Mouse (Mus musculus): ENCODE data around the gene Foxn3. TPM values are rescaled to one million over a fixed set of nuclear protein-coding genes. Genes with fewer than 3 reads are reported as not detected.

Foxn3 gene
- polyA plus RNA-seq, 1 experiment from 2014 or later, result 90.0 TPM

GRCm38 (mm10) chr12:99431541-99431940 lies 131.8 kb downstream of the Foxn3 start:
- Histone ChIP-seq H3K4me1 (no peaks in the 10 kb centered on the region), H3K36me3 (no peaks in the 10 kb centered on the region), H3K4me3 (no peak overlapping the region), H3K9me3 (no peaks in the 10 kb centered on the region), H3K4me2 (replicated peaks) (no peak overlapping the region), H3K27me3 (no peaks in the 10 kb centered on the region), H3K27ac (replicated peaks) (no peak overlapping the region), H3K9ac (replicated peaks) (no peak overlapping the region)
- 88% methylated on average over 6 of the region's 6 CpGs for whole genome bisulfite sequencing
- no peak for ATAC-seq (ENCODE audit: low FRiP score, low read depth)

- Histone ChIP-seq H3K27me3 (no peaks in the 10 kb centered on the region), H3K4me3 (no peak overlapping the region), H3K27ac (replicated peaks) (no peak overlapping the region), H3K36me3 (no peaks in the 10 kb centered on the region), H3K9ac (replicated peaks) (no peak overlapping the region), H3K4me2 (replicated peaks) (no peak overlapping the region), H3K9me3 (no peaks in the 10 kb centered on the region), H3K4me1 (no peaks in the 10 kb centered on the region)
- WGBS, result 98% methylated on average over 3 of the region's 3 CpGs
- no peak for ATAC-seq (ENCODE audit: low FRiP score, low read depth)
Measured at GRCm38 (mm10) chr12:99430992-99431391, 132.4 kb downstream of the Foxn3 start.

- WGBS, result 91% methylated on average over 3 of the region's 3 CpGs
- no peak for ATAC-seq (ENCODE audit: low FRiP score, low read depth)
- H3K9me3 ChIP-seq, result no peaks in the 10 kb centered on the region
- H3K9ac ChIP-seq (replicated peaks), result no peak overlapping the region
- H3K4me3 ChIP-seq, result no peak overlapping the region
- no peaks in the 10 kb centered on the region for H3K27me3 ChIP-seq
- no peaks in the 10 kb centered on the region for H3K4me1 ChIP-seq
- no peak overlapping the region for H3K27ac ChIP-seq (replicated peaks)
- H3K36me3 ChIP-seq, result no peaks in the 10 kb centered on the region
- no peak overlapping the region for H3K4me2 ChIP-seq (replicated peaks)
Measured at GRCm38 (mm10) chr12:99429101-99429500, 134.3 kb downstream of the Foxn3 start.

- WGBS, result 53% methylated on average over 14 of the region's 14 CpGs
- Histone ChIP-seq H3K36me3 (no peaks in the 10 kb centered on the region), H3K9ac (replicated peaks) (no peak overlapping the region), H3K4me3 (no peak overlapping the region), H3K4me2 (replicated peaks) (no peak overlapping the region), H3K27me3 (no peaks in the 10 kb centered on the region), H3K9me3 (no peaks in the 10 kb centered on the region), H3K27ac (replicated peaks) (no peak overlapping the region), H3K4me1 (no peaks in the 10 kb centered on the region)
- ATAC-seq (ENCODE audit: low FRiP score, low read depth), result no peak
Measured at GRCm38 (mm10) chr12:99426207-99426916, 137.0 kb downstream of the Foxn3 start.

- no peak overlapping the region for H3K27ac ChIP-seq (replicated peaks)
- 91% methylated on average over 2 of the region's 2 CpGs for WGBS
- H3K27me3 ChIP-seq, result no peaks in the 10 kb centered on the region
- ATAC-seq (ENCODE audit: low FRiP score, low read depth), result no peak
- H3K4me3 ChIP-seq, result no peak overlapping the region
- no peak overlapping the region for H3K4me2 ChIP-seq (replicated peaks)
- 0 out of 2 replicates have a peak, but pooled peaks cover 2% of the 10 kb centered on the region for H3K4me1 ChIP-seq
- H3K9me3 ChIP-seq, result no peaks in the 10 kb centered on the region
- no peak overlapping the region for H3K9ac ChIP-seq (replicated peaks)
- H3K36me3 ChIP-seq, result no peaks in the 10 kb centered on the region
Measured at GRCm38 (mm10) chr12:99419396-99419760, 144.0 kb downstream of the Foxn3 start.

- no peak for ATAC-seq (ENCODE audit: low FRiP score, low read depth)
- Histone ChIP-seq H3K27ac (replicated peaks) (no peak overlapping the region), H3K4me3 (no peak overlapping the region), H3K4me1 (0 out of 2 replicates have a peak, but pooled peaks cover 4% of the 10 kb centered on the region), H3K9ac (replicated peaks) (no peak overlapping the region), H3K9me3 (no peaks in the 10 kb centered on the region), H3K27me3 (no peaks in the 10 kb centered on the region), H3K4me2 (replicated peaks) (no peak overlapping the region), H3K36me3 (no peaks in the 10 kb centered on the region)
- 76% methylated on average over 7 of the region's 7 CpGs for WGBS
Measured at GRCm38 (mm10) chr12:99418476-99419395, 144.6 kb downstream of the Foxn3 start.

GRCm38 (mm10) chr12:99417885-99418284 lies 145.5 kb downstream of the Foxn3 start:
- Histone ChIP-seq H3K4me2 (replicated peaks) (no peak overlapping the region), H3K9ac (replicated peaks) (no peak overlapping the region), H3K9me3 (no peaks in the 10 kb centered on the region), H3K36me3 (no peaks in the 10 kb centered on the region), H3K4me3 (no peak overlapping the region), H3K4me1 (peaks cover 6% of the 10 kb centered on the region; the same call in 1 of the 2 replicates), H3K27ac (replicated peaks) (no peak overlapping the region), H3K27me3 (no peaks in the 10 kb centered on the region)
- WGBS, result 91% methylated on average over 9 of the region's 9 CpGs
- no peak for ATAC-seq (ENCODE audit: low FRiP score, low read depth)

GRCm38 (mm10) chr12:99415538-99415937 lies 147.8 kb downstream of the Foxn3 start:
- Histone ChIP-seq H3K36me3 (no peaks in the 10 kb centered on the region), H3K27me3 (no peaks in the 10 kb centered on the region), H3K4me1 (peaks cover 9% of the 10 kb centered on the region; the same call in 1 of the 2 replicates), H3K9me3 (no peaks in the 10 kb centered on the region), H3K4me3 (no peak overlapping the region), H3K4me2 (replicated peaks) (no peak overlapping the region), H3K9ac (replicated peaks) (no peak overlapping the region), H3K27ac (replicated peaks) (no peak overlapping the region)
- 50% methylated on average over 5 of the region's 5 CpGs for WGBS
- ATAC-seq (ENCODE audit: low FRiP score, low read depth), result no peak

- WGBS, result 33% methylated on average over 3 of the region's 3 CpGs
- H3K4me3 ChIP-seq, result no peak overlapping the region
- H3K36me3 ChIP-seq, result no peaks in the 10 kb centered on the region
- no peak overlapping the region for H3K4me2 ChIP-seq (replicated peaks)
- H3K27me3 ChIP-seq, result no peaks in the 10 kb centered on the region
- H3K4me1 ChIP-seq, result peaks cover 9% of the 10 kb centered on the region; the same call in 1 of the 2 replicates
- ATAC-seq (ENCODE audit: low FRiP score, low read depth), result no peak
- no peak overlapping the region for H3K9ac ChIP-seq (replicated peaks)
- H3K9me3 ChIP-seq, result no peaks in the 10 kb centered on the region
- no peak overlapping the region for H3K27ac ChIP-seq (replicated peaks)
Measured at GRCm38 (mm10) chr12:99412496-99412895, 150.9 kb downstream of the Foxn3 start.

GRCm38 (mm10) chr12:99412034-99412433 lies 151.3 kb downstream of the Foxn3 start:
- Histone ChIP-seq H3K4me2 (replicated peaks) (no peak overlapping the region), H3K4me1 (peaks cover 10% of the 10 kb centered on the region; the same call in 1 of the 2 replicates), H3K27me3 (no peaks in the 10 kb centered on the region), H3K4me3 (no peak overlapping the region), H3K27ac (replicated peaks) (no peak overlapping the region), H3K9ac (replicated peaks) (no peak overlapping the region), H3K9me3 (no peaks in the 10 kb centered on the region), H3K36me3 (no peaks in the 10 kb centered on the region)
- ATAC-seq (ENCODE audit: low FRiP score, low read depth), result no peak
- 38% methylated on average over 7 of the region's 7 CpGs for WGBS

- H3K9me3 ChIP-seq, result no peaks in the 10 kb centered on the region
- no peak for ATAC-seq (ENCODE audit: low FRiP score, low read depth)
- WGBS, result 75% methylated on average over 3 of the region's 3 CpGs
- H3K4me3 ChIP-seq, result no peak overlapping the region
- H3K4me2 ChIP-seq (replicated peaks), result no peak overlapping the region
- H3K4me1 ChIP-seq, result peaks cover 15% of the 10 kb centered on the region; the same call in 1 of the 2 replicates
- 0 out of 2 replicates have a peak, but pooled peaks cover 2% of the 10 kb centered on the region for H3K27me3 ChIP-seq
- no peak overlapping the region for H3K9ac ChIP-seq (replicated peaks)
- no peak overlapping the region for H3K27ac ChIP-seq (replicated peaks)
- H3K36me3 ChIP-seq, result no peaks in the 10 kb centered on the region
Measured at GRCm38 (mm10) chr12:99408651-99409050, 154.7 kb downstream of the Foxn3 start.

GRCm38 (mm10) chr12:99408089-99408488 lies 155.3 kb downstream of the Foxn3 start:
- H3K4me1 ChIP-seq, result peaks cover 15% of the 10 kb centered on the region; the same call in 1 of the 2 replicates
- no peak overlapping the region for H3K27ac ChIP-seq (replicated peaks)
- ATAC-seq (ENCODE audit: low FRiP score, low read depth), result no peak
- no peak overlapping the region for H3K4me2 ChIP-seq (replicated peaks)
- 0 out of 2 replicates have a peak, but pooled peaks cover 2% of the 10 kb centered on the region for H3K27me3 ChIP-seq
- H3K4me3 ChIP-seq, result no peak overlapping the region
- H3K9me3 ChIP-seq, result no peaks in the 10 kb centered on the region
- WGBS, result 92% methylated on average over 16 of the region's 16 CpGs
- H3K9ac ChIP-seq (replicated peaks), result no peak overlapping the region
- no peaks in the 10 kb centered on the region for H3K36me3 ChIP-seq

Data from midbrain, embryonic 12.5 days (tissue).